Mouse (Mus musculus): Measurements from ENCODE around the gene Mrpl58.

GRCm38 (mm10) chr11:115372015-115372414 is 31.5 kb upstream of the Mrpl58 start:
- no peak for TF ChIP-seq GATA1 (IDR thresholded peaks at IDR 0.05; ENCODE audit: low read length)
- no peak for TF ChIP-seq TAL1 (IDR thresholded peaks at IDR 0.05; ENCODE audit: low read length)

Measured in erythroblast, embryonic 14.5 days (primary cell).